Mouse (Mus musculus) c-Kit-positive CD71-positive TER-119-positive erythroid progenitor cells, embryonic 14.5 days (primary cell): ENCODE measurements at regions not wholly inside any gene's neighbourhood (a gene's known extent, or its start where the extent isn't known, plus 50 kb on each side); places are given as distances from the start of the nearest gene placed in this dataset.

Experiments
- DNase-seq: peaks from one replicate; pipeline ENCODE4 v3.0.0-alpha.2; 2013; ENCODE audit warnings: low spot score

GRCm38 (mm10) chr15:63532337-63533055 is 312.5 kb downstream of the Gsdmc2 start:
- no peak for DNase-seq

GRCm38 (mm10) chr15:63527318-63527717 is 317.7 kb downstream of the Gsdmc2 start:
- DNase-seq: no peak

DNA sequence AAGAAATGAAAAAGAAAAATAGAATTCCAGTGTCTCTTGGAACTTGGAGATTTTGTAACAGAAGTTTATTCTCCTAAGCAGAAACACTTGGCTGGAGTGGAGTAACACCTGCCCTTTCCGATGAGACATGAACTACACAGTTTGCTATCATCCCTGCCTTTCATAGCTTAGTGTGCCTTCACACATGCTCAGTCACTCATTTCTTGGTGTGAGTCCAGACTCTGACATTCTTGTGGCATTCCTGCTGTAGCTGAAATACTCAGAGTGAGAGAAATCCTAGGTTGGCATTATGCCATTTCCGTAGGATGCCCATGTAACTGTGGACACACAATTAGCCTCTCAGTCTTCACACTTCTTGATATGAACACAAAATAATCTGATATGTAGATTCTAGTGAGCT is 318.2 kb downstream of the Gsdmc2 start:
- no peak for DNase-seq

DNA sequence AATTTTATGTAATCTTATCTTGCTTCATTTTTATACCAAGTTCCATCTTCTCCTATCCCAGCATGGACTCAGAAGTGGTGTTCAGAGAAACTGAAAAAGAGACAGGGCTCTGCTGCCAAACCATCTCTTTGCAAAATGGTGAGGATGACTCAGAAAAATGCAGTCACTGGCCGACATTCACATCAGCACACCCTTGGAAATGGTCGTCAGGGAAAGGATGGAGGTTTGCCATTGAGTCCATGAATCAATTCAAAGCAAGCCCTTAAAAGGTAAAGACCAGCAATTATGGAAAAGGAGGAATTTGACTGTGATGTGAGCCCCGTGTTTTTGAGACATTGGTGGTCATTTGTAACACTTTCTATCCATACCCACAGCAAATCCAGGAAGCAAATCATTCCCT is 327.7 kb downstream of the Gsdmc2 start:
- DNase-seq: no peak

DNA sequence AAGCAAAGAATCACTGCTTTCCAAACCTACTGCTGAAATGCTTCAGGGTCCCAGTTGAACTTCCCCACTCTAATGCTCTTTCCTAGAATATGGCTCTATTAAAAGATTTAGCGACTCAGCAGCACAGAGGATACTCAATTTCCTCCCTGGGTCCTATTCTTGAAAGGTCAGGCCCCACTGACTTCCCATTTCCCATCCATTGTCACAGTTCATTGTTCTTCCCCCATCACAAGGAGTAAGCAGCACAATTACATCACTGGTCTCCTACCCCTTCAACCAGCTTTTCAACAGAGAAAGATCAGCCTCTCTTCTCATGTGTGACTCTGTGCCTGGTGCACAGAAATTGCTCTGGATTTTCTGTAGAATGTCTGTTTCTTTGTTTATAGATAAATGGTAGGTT is 344.5 kb downstream of the Gsdmc2 start:
- no peak for DNase-seq

- no peak for DNase-seq
Measured at GRCm38 (mm10) chr15:63498483-63498882, 346.5 kb downstream of the Gsdmc2 start.

- no peak for DNase-seq
Measured at GRCm38 (mm10) chr15:63497207-63497606, 347.8 kb downstream of the Gsdmc2 start.

DNA sequence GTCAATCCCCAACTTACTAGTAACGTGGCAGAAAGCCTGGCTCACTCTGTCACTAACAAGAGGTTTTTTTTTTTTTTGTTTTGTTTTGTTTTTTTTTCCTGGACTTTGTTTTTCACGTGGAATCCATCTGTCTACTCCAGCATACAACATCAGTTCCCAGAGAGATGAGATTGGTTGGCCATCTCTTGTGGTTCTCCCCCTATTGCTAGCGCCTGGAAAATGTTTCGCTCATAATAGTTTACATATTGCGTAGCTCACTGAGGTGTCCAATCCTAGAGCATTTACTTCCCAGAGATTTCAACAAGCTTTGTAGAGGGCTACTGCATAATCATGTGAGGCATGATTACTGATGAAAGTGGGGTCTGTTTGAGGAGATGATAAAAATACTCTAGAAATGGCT is 360.1 kb downstream of the Gsdmc2 start:
- DNase-seq: no peak

DNA sequence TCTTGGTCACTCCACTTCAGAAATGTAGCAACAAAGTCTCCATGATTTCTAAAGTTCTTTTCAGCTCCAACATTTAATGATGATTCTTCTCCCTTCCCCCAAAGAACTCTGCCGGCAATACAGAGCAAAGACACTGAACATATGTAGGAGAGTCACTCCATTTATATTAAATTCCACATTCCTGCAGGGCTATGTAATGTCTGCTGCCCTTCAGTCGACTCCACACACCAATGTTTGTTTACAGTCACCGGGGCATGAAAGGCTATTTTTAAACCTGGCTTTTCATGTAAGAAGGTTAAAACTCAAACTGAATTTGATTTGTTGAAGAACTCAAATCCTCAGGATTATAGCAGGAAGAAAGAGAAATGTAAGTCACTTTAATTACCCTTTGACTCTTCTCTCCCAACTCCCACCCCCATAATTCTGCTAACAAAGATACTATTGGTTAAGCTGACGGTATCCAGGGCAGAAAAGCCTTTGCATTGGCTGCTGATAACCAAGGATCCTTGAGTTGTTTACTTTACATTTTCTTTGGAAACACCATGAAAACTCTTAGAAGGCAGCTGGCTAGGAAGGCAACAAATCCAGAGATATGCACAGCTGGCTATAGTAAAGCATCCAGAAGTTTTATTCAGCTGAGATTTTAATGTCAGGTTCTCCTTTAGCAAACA is 360.6 kb downstream of the Gsdmc2 start:
- no peak for DNase-seq

GRCm38 (mm10) chr15:63479270-63479805 is 365.6 kb downstream of the Gsdmc2 start:
- no peak for DNase-seq

GRCm38 (mm10) chr15:63466916-63467315 is 378.1 kb downstream of the Gsdmc2 start:
- DNase-seq: no peak

- no peak for DNase-seq
Measured at GRCm38 (mm10) chr15:63452529-63452928, 392.4 kb downstream of the Gsdmc2 start.

DNA sequence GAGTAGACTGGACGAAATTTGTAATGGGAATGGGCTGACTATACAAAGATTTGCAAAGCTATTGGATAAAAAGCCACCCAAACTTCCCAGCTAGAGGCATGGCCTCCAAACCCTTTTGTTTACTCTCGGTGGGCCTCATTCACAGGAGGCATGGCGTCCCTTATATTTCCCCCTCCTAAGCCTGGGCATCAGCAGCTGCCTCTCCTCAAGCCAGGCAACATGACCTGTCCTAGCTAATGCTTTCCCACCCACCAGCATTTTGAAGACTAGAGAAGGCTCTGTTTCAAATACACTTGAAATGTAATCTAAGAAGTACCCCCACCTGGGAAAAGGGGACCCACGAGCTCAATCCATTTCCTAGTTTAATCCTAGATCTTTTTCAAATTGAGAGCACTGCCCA is 398.7 kb downstream of the Gsdmc2 start:
- DNase-seq: no peak

DNA sequence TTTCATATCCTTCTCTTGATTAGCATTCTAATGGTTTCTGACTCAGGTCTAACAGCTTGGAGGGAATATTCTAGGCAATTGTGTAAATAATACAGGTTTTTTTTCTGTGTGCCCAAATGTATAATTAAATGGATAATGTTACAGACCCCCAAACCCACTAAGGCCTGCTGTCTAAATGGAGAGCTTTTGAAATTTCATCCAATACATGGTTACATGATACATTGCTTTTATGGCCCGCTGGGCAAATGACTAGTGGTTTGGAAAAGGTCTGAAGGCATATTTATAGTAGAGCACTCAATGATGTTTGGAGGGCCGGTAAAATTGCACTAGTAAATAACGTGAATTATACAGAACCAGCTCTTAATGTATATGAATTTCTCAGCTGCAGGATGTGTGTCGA is 400.0 kb downstream of the Gsdmc2 start:
- DNase-seq: no peak

DNA sequence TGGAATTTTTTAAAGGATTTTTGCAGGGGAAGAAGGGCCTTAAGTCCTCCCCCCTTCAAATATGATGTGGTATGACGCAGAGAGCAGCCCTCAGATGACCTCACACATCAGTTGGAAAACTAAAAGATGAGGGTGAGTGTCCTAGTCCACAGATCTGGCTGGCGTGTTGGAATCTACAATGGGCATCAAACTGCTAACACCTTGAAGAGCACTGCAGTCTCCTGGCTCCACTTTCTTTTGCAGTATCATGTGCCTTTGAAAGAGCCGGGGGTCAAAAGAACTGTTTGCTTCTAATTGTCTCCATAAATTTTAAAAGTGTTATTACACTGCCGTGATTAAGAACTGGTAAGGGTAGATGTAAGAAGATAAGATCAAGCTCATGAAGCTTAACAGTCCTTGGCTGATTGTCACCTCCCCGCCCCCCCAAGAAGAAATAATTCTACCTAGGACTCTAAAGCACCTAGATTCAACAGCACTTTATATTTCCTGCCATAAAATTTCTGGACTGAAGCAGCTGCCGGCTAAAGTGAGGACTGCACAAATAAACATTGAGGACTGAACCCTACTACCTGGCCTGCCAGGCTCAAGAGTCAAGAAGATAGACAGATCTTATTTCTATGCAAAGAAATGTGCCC is 402.7 kb downstream of the Gsdmc2 start:
- DNase-seq: no peak

- no peak for DNase-seq
Measured at GRCm38 (mm10) chr15:63412649-63413048, 432.3 kb downstream of the Gsdmc2 start.

DNA sequence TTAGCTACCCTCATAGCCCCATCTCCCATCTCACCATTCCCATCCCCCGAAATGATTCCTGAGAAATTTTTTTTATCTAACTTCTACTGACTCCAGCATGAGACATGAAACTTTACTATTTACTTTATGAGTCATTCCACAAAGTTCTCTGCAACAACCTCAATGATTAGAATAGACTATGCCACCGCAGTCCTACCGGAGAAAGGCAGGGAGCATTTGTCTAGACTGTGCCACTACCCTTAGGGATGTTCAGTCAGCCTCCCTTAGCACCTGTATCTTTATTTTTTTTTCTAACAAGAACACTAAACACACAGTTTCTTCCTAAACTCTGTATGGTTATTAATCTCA is 433.2 kb downstream of the Gsdmc2 start:
- no peak for DNase-seq

- DNase-seq: no peak
Measured at GRCm38 (mm10) chr15:63410994-63411770, 433.8 kb downstream of the Gsdmc2 start.

DNA sequence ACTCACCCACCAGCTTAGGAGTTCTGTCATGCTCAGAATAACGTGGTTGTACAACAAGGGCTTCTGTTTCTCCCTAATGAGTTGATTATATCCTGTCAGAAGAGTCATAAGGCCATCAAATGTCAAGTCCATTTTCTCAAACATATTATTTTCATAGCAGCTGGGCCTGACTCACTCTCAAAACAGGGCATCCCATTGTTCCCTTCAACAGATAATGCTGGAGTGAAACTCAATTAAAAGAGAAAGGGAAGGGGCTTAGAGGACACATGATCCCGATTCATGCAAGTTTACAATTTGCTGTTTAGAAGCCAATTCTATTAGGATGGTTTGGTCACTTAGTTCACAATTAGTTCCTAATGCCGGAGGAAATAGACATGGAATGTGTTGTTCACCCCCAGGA is 444.5 kb downstream of the Gsdmc2 start:
- DNase-seq: no peak

- DNase-seq: no peak
Measured at GRCm38 (mm10) chr15:63400011-63400410, 445.0 kb downstream of the Gsdmc2 start.

DNA sequence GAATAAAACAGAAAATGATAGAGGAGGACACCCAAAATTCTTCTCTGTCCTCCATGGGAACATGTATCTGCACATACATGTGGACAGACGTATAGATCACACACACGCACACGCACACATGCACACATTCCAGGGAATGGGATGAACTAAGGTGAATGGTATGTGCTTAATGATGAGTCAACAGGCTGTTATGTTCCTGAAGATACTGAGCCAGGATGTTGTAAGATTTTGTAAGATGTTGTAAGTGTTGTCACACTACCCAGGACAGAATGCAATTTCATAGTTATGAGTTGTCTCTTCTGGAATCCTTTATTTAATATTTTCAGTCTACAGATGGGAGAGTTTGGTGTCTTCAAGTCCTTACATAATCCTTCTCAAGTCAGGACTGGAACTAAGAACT is 447.5 kb downstream of the Gsdmc2 start:
- no peak for DNase-seq

- no peak for DNase-seq
Measured at GRCm38 (mm10) chr15:63377258-63377657, 467.7 kb downstream of the Gsdmc2 start.
